Mouse (Mus musculus) MEL (cell line): ENCODE data around the gene Ddx5. TPM values are rescaled to one million over a fixed set of nuclear protein-coding genes. Genes with fewer than 3 reads are reported as not detected.

ENCODE experiments used
- DNase-seq: peaks from one replicate; pipeline ENCODE4 v3.0.0; 2011; ENCODE audit warnings: low read depth, low spot score
- H3K27ac ChIP-seq: 2 replicates; pipeline ENCODE4 v1.5.1; 2012; ENCODE audit warnings: low read depth, mild to moderate bottlenecking, control low read depth, low read length, moderate library complexity; ENCODE audit not compliant: control insufficient read depth
- H3K27me3 ChIP-seq, 2 experiments: fragments of 150-350 bp in 1 of 2; sonication (generic) in 1 of 2; 2 replicates each; pipeline ENCODE4 v1.6.1; 2012; ENCODE audit warnings: low read length in 2 of 2, mild to moderate bottlenecking in 2 of 2, improper control_type of control experiment in 1 of 2, moderate library complexity in 1 of 2; ENCODE audit not compliant: insufficient read depth in 2 of 2, control insufficient read depth in 1 of 2
- H3K36me3 ChIP-seq, 2 experiments: 2 replicates each; pipeline ENCODE4 v1.6.1; 2012 to 2014; ENCODE audit warnings: low read length in 2 of 2, improper control_type of control experiment in 1 of 2, inconsistent platforms in 1 of 2, mild to moderate bottlenecking in 1 of 2; ENCODE audit not compliant: insufficient read depth in 2 of 2, control insufficient read depth in 1 of 2
- H3K4me1 ChIP-seq, 2 experiments: fragments of 150-350 bp in 1 of 2; sonication (generic) in 1 of 2; 2 replicates each; pipeline ENCODE4 v1.6.1; 2012; ENCODE audit warnings: low read length in 2 of 2, improper control_type of control experiment in 1 of 2, mild to moderate bottlenecking in 1 of 2; ENCODE audit not compliant: insufficient read depth in 2 of 2, control insufficient read depth in 1 of 2
- H3K4me3 ChIP-seq, 2 experiments: fragments of 150-350 bp in 1 of 2; sonication (generic) in 1 of 2; 2 replicates each; pipeline ENCODE4 v1.5.1; 2012; ENCODE audit warnings: low read depth in 2 of 2, low read length in 2 of 2, mild to moderate bottlenecking in 2 of 2, moderate library complexity in 2 of 2, control low read depth in 1 of 2, improper control_type of control experiment in 1 of 2; ENCODE audit not compliant: control insufficient read depth in 1 of 2, insufficient read depth in 1 of 2
- H3K79me2 ChIP-seq: 2 replicates; pipeline ENCODE4 v1.6.1; 2012; ENCODE audit warnings: mild to moderate bottlenecking, low read length, moderate library complexity; ENCODE audit not compliant: control insufficient read depth, poor library complexity, insufficient read depth
- H3K9ac ChIP-seq: 2 replicates; pipeline ENCODE4 v1.6.1; 2012; ENCODE audit warnings: low read depth, mild to moderate bottlenecking, control low read depth, low read length, moderate library complexity; ENCODE audit not compliant: control insufficient read depth, poor library complexity, severe bottlenecking
- H3K9me3 ChIP-seq: fragments of 150-350 bp; sonication (generic); replicated peaks from 2 replicates; pipeline ENCODE4 v1.6.1; 2012; ENCODE audit warnings: mild to moderate bottlenecking, low read length, improper control_type of control experiment, moderate library complexity; ENCODE audit not compliant: insufficient read depth
- E2F4 ChIP-seq: IDR thresholded peaks from 2 replicates; pipeline ENCODE4 v1.6.1; 2011; ENCODE audit warnings: low read depth, low read length, improper control_type of control experiment, borderline replicate concordance
- GABPA ChIP-seq: IDR thresholded peaks from 2 replicates; pipeline ENCODE4 v1.6.1; 2012; ENCODE audit warnings: low read depth, mild to moderate bottlenecking, inconsistent platforms, low read length, improper control_type of control experiment, moderate library complexity
- MAFK ChIP-seq: IDR thresholded peaks from 2 replicates; pipeline ENCODE4 v1.6.1; 2011; ENCODE audit warnings: low read depth, mild to moderate bottlenecking, low read length, improper control_type of control experiment, borderline replicate concordance
- MAX ChIP-seq: IDR thresholded peaks from 2 replicates; pipeline ENCODE4 v1.6.1; 2011; ENCODE audit warnings: low read length, improper control_type of control experiment
- NELFE ChIP-seq: IDR thresholded peaks from 2 replicates; pipeline ENCODE4 v1.6.1; 2011; ENCODE audit warnings: low read depth, low read length, improper control_type of control experiment
- RAD21 ChIP-seq: IDR thresholded peaks from 2 replicates; pipeline ENCODE4 v1.6.1; 2011; ENCODE audit warnings: mild to moderate bottlenecking, low read depth, low read length, improper control_type of control experiment
- SMC3 ChIP-seq: IDR thresholded peaks from 2 replicates; pipeline ENCODE4 v1.6.1; 2011; ENCODE audit warnings: low read depth, low read length, improper control_type of control experiment
- UBTF ChIP-seq: IDR thresholded peaks from 2 replicates; pipeline ENCODE4 v1.6.1; 2012; ENCODE audit warnings: low read depth, mild to moderate bottlenecking, inconsistent platforms, low read length, improper control_type of control experiment, moderate library complexity, borderline replicate concordance; ENCODE audit not compliant: insufficient read depth
- USF1 ChIP-seq: IDR thresholded peaks from 2 replicates; pipeline ENCODE4 v1.6.1; 2014; ENCODE audit warnings: low read depth, mild to moderate bottlenecking, inconsistent platforms, low read length, improper control_type of control experiment, moderate library complexity
- USF2 ChIP-seq, 2 experiments: IDR thresholded peaks; 2 replicates each; pipeline ENCODE4 v1.6.1; 2011 to 2012; ENCODE audit warnings: improper control_type of control experiment in 2 of 2, low read length in 2 of 2, borderline replicate concordance in 1 of 2, inconsistent platforms in 1 of 2, low read depth in 1 of 2, mild to moderate bottlenecking in 1 of 2; ENCODE audit not compliant: insufficient read depth in 1 of 2
- ZKSCAN1 ChIP-seq: IDR thresholded peaks from 2 replicates; pipeline ENCODE4 v1.6.1; 2012; ENCODE audit warnings: low read depth, mild to moderate bottlenecking, inconsistent platforms, low read length, improper control_type of control experiment, moderate library complexity
- polyA plus RNA-seq, 2 experiments: library from polyadenylated mRNA; stranded (reverse) in 1 of 2; unstranded in 1 of 2; fragments of >175 nt in 1 of 2; fragments of >200 nt in 1 of 2; gene quantifications; 2 replicates each; pipeline versions ENCODE4 v1.2.1 to v1.2.4; 2012; ENCODE audit warnings: low replicate concordance in 2 of 2, low read depth in 1 of 2; ENCODE audit not compliant: insufficient read length in 2 of 2, insufficient read depth in 1 of 2, missing spikeins in 1 of 2
- total RNA-seq: library from RNA; depleted of rRNA; stranded (reverse); fragments of 300-350 nt; gene quantifications from 2 replicates; pipeline ENCODE4 v1.2.3, GENCODE M21; 2012

Gene Ddx5
- total and polyA plus RNA-seq, 3 experiments = 338 to 3,269 (median 748) TPM

DNA sequence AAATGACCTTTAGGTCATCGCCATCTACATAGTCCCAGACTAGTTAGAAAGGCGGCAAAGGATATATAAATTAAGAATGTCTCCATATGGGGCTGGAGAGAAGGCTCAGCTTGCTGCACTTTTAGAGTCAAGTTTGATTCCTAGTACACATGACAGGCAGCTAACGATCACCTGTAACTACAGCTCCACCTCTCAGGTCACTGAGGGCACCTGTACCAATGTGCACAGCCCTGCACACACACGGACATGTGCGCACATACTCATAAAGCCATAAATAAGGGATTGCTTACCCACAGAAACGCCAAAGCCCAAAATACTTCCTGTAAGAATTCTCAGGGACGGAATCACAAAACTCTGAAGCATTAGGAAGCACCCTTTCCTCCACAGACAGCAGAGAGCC is 39.1 kb upstream of the Ddx5 start:
- peaks cover 0 to 6% of the 10 kb centered on the region in 2 experiments; a peak in 2 of 4 replicates for H3K36me3 ChIP-seq
- H3K27me3 ChIP-seq = no peaks in the 10 kb centered on the region
- TF ChIP-seq MAX (no peak), NELFE (no peak), UBTF (no peak), USF2 (IDR thresholded peaks at IDR 0.05; ENCODE audit: borderline replicate concordance in 1 of 2, insufficient read depth in 1 of 2, low read depth in 1 of 2, low read length in 2 of 2) (no peak), MAFK (no peak), ZKSCAN1 (no peak), SMC3 (no peak)
- TF ChIP-seq, all 39 proteins: peak for 0
- Histone ChIP-seq H3K27ac (no peak overlapping the region), H3K9me3 (no peaks in the 10 kb centered on the region), H3K9ac (no peak overlapping the region), H3K4me1 (no peaks in the 10 kb centered on the region), H3K79me2 (no peaks in the 10 kb centered on the region), H3K4me3 (no peak overlapping the region)
- DNase-seq = no peak

DNA sequence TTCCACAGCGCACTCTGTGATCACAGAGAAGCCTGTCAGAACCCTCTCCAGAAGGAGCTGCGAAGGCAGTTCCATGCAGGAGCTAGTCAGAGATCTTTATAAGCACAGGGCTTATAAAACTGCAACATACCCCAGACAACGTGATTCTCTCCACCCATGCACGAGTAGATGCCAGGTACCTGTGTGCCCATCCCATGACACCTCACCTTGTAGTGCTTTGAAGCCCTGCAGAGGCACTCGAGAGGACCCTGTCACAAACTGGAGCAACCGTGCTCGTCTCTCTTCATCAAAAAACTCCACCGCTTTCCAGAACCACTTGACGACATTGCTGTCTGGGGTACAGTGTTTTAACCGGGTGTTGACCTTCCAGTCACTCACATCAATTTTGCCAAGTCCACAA is 35.4 kb upstream of the Ddx5 start:
- H3K9ac ChIP-seq = no peak overlapping the region
- no peak for TF ChIP-seq USF1
- TF ChIP-seq GABPA = no peak
- TF ChIP-seq, all 39 proteins: peak for 0
- Histone ChIP-seq H3K79me2 (no peaks in the 10 kb centered on the region), H3K4me3 (no peak overlapping the region), H3K9me3 (no peaks in the 10 kb centered on the region), H3K27ac (no peak overlapping the region), H3K36me3 (peaks cover 5% of the 10 kb centered on the region in 2 experiments; a peak in 3 of 4 replicates), H3K4me1 (peaks cover 0 to 2% of the 10 kb centered on the region in 2 experiments; a peak in 1 of 4 replicates), H3K27me3 (no peaks in the 10 kb centered on the region)
- no peak for DNase-seq

DNA sequence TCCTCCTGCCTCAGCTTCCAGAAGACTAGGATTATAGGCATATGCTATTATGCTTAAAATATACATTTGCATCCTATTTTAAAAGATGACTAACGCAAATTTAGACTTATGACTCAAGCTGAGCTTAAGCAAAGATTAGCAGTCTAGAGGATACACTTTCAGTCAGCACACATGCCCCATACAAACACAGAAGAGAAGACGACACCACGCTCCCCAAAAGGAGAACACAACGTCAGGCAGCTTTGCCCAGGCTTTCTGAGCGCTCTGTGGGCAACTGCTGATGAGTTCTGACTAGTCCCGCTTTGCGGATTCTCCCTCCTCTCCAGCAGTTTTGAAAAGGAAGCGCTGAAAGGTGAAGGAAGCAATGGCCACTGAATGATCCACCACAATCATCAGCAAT is 34.8 kb upstream of the Ddx5 start:
- H3K36me3 ChIP-seq = peaks cover 5 to 6% of the 10 kb centered on the region in 2 experiments; a peak in 3 of 4 replicates
- H3K27ac ChIP-seq = no peak overlapping the region
- H3K79me2 ChIP-seq = no peaks in the 10 kb centered on the region

More for the DNA sequence above, 34.8 kb upstream of the Ddx5 start:
- Histone ChIP-seq H3K27me3 (no peaks in the 10 kb centered on the region), H3K4me1 (peaks cover 0 to 2% of the 10 kb centered on the region in 2 experiments; a peak in 1 of 4 replicates), H3K9me3 (no peaks in the 10 kb centered on the region), H3K4me3 (no peak overlapping the region)
- DNase-seq = no peak
- TF ChIP-seq E2F4 (no peak), RAD21 (no peak)
- TF ChIP-seq, all 39 proteins: peak for 0
- no peak overlapping the region for H3K9ac ChIP-seq
